Mouse (Mus musculus) liver, embryonic 13.5 days (tissue): ENCODE results near the gene Srpk2. TPM values are rescaled to one million over a fixed set of nuclear protein-coding genes. Genes with fewer than 3 reads are reported as not detected.
"Not testable (repeated sequence)": the region's sequence is repeated elsewhere in the genome, so short reads cannot be mapped to it uniquely, and the experiment has no call there.

Experiments used
- ATAC-seq: fragments of 200-750 bp; cut with Nextera tagmentation; 2 replicates; pipeline ENCODE4 v1.8.0; 2017; ENCODE audit warnings: low read depth, mild to moderate bottlenecking, moderate number of reproducible peaks, moderate library complexity
- DNase-seq: peaks from one replicate; pipeline ENCODE4 v3.0.0; 2022
- H3K27ac ChIP-seq: fragments of 300-500 bp; sonication (generic); 2 replicates; pipeline ENCODE4 v1.5.1; 2015; ENCODE audit warnings: moderate library complexity, mild to moderate bottlenecking, inconsistent platforms
- H3K27me3 ChIP-seq: fragments of 300-500 bp; sonication (generic); 2 replicates; pipeline ENCODE4 v1.6.1; 2015; ENCODE audit warnings: mild to moderate bottlenecking, inconsistent platforms
- H3K36me3 ChIP-seq: fragments of 300-500 bp; sonication (generic); 2 replicates; pipeline ENCODE4 v1.6.1; 2015; ENCODE audit warnings: mild to moderate bottlenecking, inconsistent platforms
- H3K4me1 ChIP-seq: fragments of 300-500 bp; sonication (generic); replicated peaks from 2 replicates; pipeline ENCODE4 v1.6.1; 2015; ENCODE audit warnings: inconsistent platforms
- H3K4me2 ChIP-seq: fragments of 300-500 bp; sonication (generic); 2 replicates; pipeline ENCODE4 v1.6.1; 2015; ENCODE audit warnings: inconsistent platforms, mild to moderate bottlenecking, moderate library complexity
- H3K4me3 ChIP-seq: fragments of 300-500 bp; sonication (generic); replicated peaks from 2 replicates; pipeline ENCODE4 v1.5.1; 2015; ENCODE audit warnings: mild to moderate bottlenecking, inconsistent platforms
- H3K9ac ChIP-seq: fragments of 300-500 bp; sonication (generic); 2 replicates; pipeline ENCODE4 v1.6.1; 2015; ENCODE audit warnings: mild to moderate bottlenecking, inconsistent platforms
- H3K9me3 ChIP-seq: fragments of 300-500 bp; sonication (generic); replicated peaks from 2 replicates; pipeline ENCODE4 v1.6.1; 2016; ENCODE audit warnings: inconsistent platforms
- WGBS: fragments of 180-500 bp; shearing (Covaris S2); methylation state at CpG from one replicate; pipeline ENCODE4 v1.1.7; 2015; ENCODE audit not compliant: insufficient replicate concordance; 5-methylcytosine and 5-hydroxymethylcytosine counted together
- polyA plus RNA-seq: library from polyadenylated mRNA; unstranded; fragments of >200 nt; fragmentation: Nextera tagmentation; extraction: Ambion mirVana; gene quantifications from 2 replicates; pipeline ENCODE4 v1.2.1, GENCODE M21; 2015

Srpk2 gene
- polyA plus RNA-seq, 1 experiment from 2014 or later = 7.8 TPM

- ATAC-seq = no peak
- no peak overlapping the region for H3K27ac ChIP-seq
Measured at GRCm38 (mm10) chr5:23670880-23671279, 13.5 kb downstream of the Srpk2 start.

DNA sequence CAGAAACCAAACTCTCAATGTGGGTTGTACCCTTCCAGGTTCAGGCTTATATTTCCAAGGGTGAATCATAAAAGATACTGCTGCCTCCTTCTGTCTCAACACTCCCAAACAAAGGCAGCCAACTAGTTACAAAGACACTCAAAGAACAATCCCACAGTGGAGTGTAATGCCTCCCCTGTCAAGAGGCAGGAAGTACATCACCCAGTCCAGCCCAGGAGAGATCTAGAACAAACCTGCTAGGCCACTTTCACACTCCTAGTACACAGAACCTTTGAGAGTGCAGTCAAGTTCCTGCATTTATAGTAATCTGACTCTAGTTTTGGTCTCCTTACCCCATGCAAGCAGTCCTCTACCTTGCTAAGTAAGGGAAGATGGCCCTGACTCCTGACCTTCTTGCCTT is 18.5 kb downstream of the Srpk2 start:
- Histone ChIP-seq H3K4me3 (no peak overlapping the region), H3K27me3 (no peaks in the 10 kb centered on the region), H3K4me2 (no peak overlapping the region), H3K9ac (no peak overlapping the region), H3K4me1 (no peaks in the 10 kb centered on the region), H3K9me3 (no peaks in the 10 kb centered on the region), H3K36me3 (no peaks in the 10 kb centered on the region), H3K27ac (no peak overlapping the region)
- no peak for ATAC-seq
- no peak for DNase-seq

More at GRCm38 (mm10) chr5:23670880-23671279, 13.5 kb downstream of the Srpk2 start:
- Histone ChIP-seq H3K4me2 (no peak overlapping the region), H3K27me3 (peaks cover 27% of the 10 kb centered on the region), H3K4me1 (peaks cover 7% of the 10 kb centered on the region; the same call in 1 of the 2 replicates), H3K4me3 (no peak overlapping the region), H3K9ac (no peak overlapping the region), H3K9me3 (no peaks in the 10 kb centered on the region), H3K36me3 (no peaks in the 10 kb centered on the region)
- 70% methylated on average over 4 of the region's 4 CpGs for WGBS
- no peak for DNase-seq

DNA sequence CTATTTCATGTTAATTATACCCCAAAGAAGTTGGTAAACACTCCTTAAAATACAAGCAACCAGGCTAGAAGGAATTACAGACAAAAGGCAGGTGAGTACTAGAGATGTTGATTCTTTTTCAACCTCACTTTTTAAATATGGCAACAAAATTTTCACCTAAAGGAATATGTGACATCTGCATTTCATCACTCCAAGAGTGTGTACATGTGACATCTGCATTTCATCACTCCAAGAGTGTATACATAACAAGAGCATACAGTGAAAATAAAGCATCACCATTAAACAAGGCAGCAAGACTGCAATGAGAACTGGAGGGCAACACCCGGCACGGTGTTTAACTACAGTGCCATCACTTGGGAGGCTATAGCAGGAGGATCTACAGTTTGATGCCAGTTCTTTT is 23.2 kb downstream of the Srpk2 start:
- H3K9ac ChIP-seq = no peak overlapping the region
- H3K4me3 ChIP-seq = no peak overlapping the region
- H3K4me1 ChIP-seq = no peaks in the 10 kb centered on the region
- H3K27me3 ChIP-seq = no peaks in the 10 kb centered on the region
- DNase-seq (no peak), ATAC-seq (no peak)
- no peak overlapping the region for H3K4me2 ChIP-seq
- no peaks in the 10 kb centered on the region for H3K36me3 ChIP-seq
- no peaks in the 10 kb centered on the region for H3K9me3 ChIP-seq
- H3K27ac ChIP-seq = no peak overlapping the region
- 78% methylated on average over 2 of the region's 2 CpGs for WGBS

DNA sequence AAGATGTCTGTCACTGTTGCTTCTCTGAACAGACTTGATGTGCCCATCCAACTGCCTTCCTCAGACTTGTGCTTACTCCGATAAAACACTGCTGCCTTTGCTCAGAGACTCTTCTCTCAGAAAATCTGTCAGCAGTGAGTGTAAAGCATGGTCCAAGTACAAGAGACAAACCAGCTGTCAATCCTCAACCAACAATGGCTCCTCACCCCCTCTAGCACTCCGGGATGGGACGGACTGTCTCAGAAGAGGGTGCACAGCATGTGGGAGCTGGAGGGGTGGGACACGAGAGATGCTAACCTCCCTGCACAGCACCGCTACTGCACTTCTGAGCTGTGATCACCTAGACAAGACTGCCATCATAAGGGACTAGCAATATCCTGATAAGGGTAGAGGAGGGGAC is 26.4 kb downstream of the Srpk2 start:
- Histone ChIP-seq H3K4me2 (no peak overlapping the region), H3K4me1 (no peaks in the 10 kb centered on the region), H3K9me3 (no peaks in the 10 kb centered on the region), H3K4me3 (no peak overlapping the region), H3K27ac (no peak overlapping the region), H3K27me3 (no peaks in the 10 kb centered on the region), H3K36me3 (no peaks in the 10 kb centered on the region), H3K9ac (no peak overlapping the region)
- DNase-seq = no peak
- 69% methylated on average over 5 of the region's 5 CpGs for WGBS
- no peak for ATAC-seq

GRCm38 (mm10) chr5:23656590-23656989 is 27.8 kb downstream of the Srpk2 start:
- DNase-seq (no peak), ATAC-seq (no peak)
- H3K4me3 ChIP-seq = no peak overlapping the region
- H3K4me2 ChIP-seq = no peak overlapping the region
- no peaks in the 10 kb centered on the region for H3K4me1 ChIP-seq
- H3K9me3 ChIP-seq = no peaks in the 10 kb centered on the region
- H3K27me3 ChIP-seq = no peaks in the 10 kb centered on the region
- no peaks in the 10 kb centered on the region for H3K36me3 ChIP-seq
- 84% methylated on average over 4 of the region's 4 CpGs for WGBS
- H3K27ac ChIP-seq = no peak overlapping the region
- H3K9ac ChIP-seq = no peak overlapping the region

DNA sequence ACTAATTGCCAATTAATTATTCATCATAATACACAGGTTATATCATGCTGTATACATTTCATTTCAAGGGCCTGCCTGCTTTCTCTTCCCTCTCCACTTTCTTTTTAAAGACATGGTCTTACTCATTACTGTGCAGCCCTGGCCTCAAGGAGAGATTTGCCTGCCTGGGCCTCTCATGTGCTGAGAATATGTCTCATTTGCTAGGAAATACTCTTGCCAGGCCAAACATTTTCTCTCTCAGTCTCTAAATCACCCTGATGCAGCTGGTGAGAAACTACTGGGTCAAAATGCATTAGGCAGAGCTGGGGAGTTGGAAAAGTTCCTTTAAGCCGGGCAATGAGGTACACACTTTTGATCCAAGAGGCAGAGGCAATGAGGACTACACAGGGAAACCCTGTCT is 29.4 kb downstream of the Srpk2 start:
- DNase-seq (no peak), ATAC-seq (no peak)
- Histone ChIP-seq H3K27me3 (no peaks in the 10 kb centered on the region), H3K4me3 (no peak overlapping the region), H3K9me3 (no peaks in the 10 kb centered on the region), H3K36me3 (no peaks in the 10 kb centered on the region), H3K4me2 (no peak overlapping the region), H3K4me1 (0 out of 2 replicates have a peak, but pooled peaks cover 2% of the 10 kb centered on the region), H3K27ac (no peak overlapping the region), H3K9ac (no peak overlapping the region)
- 58% methylated on average over 1 of the region's 1 CpGs for WGBS

DNA sequence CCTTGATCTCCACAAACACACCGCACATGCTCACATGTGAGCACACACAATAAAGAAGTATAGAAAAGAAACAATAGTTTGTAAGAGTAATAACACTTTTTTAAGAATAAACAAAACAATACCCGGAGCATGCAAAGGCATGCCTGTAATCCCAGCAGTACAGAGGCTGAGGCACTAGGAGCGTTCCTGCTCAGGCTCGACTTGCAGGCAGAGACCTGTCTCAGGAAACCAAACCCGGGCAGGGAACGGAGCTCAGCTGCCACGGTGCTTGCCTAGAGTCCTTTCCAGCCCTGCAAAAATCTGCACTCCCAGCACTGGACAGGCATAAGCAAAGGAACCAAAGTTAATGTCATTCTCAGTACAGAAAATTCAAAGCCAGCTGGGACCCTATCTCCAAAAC is 32.1 kb downstream of the Srpk2 start:
- Histone ChIP-seq H3K27ac (no peak overlapping the region), H3K9ac (no peak overlapping the region), H3K27me3 (no peaks in the 10 kb centered on the region), H3K4me2 (no peak overlapping the region), H3K4me3 (no peak overlapping the region), H3K4me1 (0 out of 2 replicates have a peak, but pooled peaks cover 2% of the 10 kb centered on the region), H3K36me3 (no peaks in the 10 kb centered on the region), H3K9me3 (no peaks in the 10 kb centered on the region)
- no peak for ATAC-seq
- 57% methylated on average over 7 of the region's 7 CpGs for WGBS
- no peak for DNase-seq

DNA sequence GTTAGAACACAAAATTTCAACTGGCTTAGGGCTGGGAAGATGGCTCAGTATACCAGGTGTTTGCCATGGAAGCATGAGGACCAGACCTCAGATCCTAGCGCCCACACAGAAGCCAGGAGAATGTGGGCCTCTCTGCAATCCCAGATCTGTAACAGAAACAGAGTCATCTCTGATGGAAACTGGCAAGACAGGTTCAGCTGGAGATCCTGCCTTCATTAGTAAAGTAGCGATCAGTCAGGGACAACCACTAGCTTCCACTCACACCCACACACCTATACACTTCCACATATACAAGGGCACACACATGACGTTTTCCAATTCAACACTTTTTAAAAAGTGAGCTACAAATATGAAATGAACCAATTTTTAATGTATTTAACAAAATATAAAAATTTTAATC is 32.6 kb downstream of the Srpk2 start:
- no peaks in the 10 kb centered on the region for H3K9me3 ChIP-seq
- 0 out of 2 replicates have a peak, but pooled peaks cover 2% of the 10 kb centered on the region for H3K4me1 ChIP-seq
- H3K9ac ChIP-seq = no peak overlapping the region
- ATAC-seq = no peak
- H3K27ac ChIP-seq = no peak overlapping the region
- H3K36me3 ChIP-seq = no peaks in the 10 kb centered on the region
- no peak overlapping the region for H3K4me2 ChIP-seq
- no peak overlapping the region for H3K4me3 ChIP-seq
- DNase-seq = no peak
- 72% methylated on average over 3 of the region's 3 CpGs for WGBS
- no peaks in the 10 kb centered on the region for H3K27me3 ChIP-seq

DNA sequence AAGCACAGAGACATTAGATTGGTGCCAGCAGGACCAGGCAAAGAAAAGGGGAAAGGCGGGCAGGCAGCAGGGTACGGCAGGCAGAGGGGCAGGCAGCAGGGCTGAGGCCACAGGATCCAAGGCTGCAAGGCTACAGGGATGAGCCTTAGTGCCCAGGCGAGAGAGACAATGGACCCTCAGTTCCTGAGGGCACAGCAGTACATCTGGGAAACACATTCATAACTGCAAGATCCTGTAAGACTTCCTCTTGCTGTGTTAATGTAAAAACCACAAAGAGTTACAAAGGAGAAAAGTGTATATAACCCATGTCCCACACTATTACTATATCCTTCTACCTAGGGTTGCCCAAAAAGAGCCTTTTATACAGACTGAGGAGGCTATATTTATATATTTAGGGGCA is 33.9 kb downstream of the Srpk2 start:
- Histone ChIP-seq H3K27ac (no peak overlapping the region), H3K4me2 (no peak overlapping the region), H3K9ac (no peak overlapping the region), H3K36me3 (no peaks in the 10 kb centered on the region), H3K27me3 (no peaks in the 10 kb centered on the region), H3K4me3 (no peak overlapping the region), H3K4me1 (0 out of 2 replicates have a peak, but pooled peaks cover 2% of the 10 kb centered on the region), H3K9me3 (no peaks in the 10 kb centered on the region)
- DNase-seq (no peak), ATAC-seq (no peak)
- 61% methylated on average over 3 of the region's 3 CpGs for WGBS

- Histone ChIP-seq H3K4me2 (no peak overlapping the region), H3K27me3 (no peaks in the 10 kb centered on the region), H3K9me3 (no peaks in the 10 kb centered on the region), H3K9ac (no peak overlapping the region), H3K36me3 (no peaks in the 10 kb centered on the region), H3K4me1 (0 out of 2 replicates have a peak, but pooled peaks cover 2% of the 10 kb centered on the region), H3K27ac (no peak overlapping the region), H3K4me3 (no peak overlapping the region)
- no peak for DNase-seq
- ATAC-seq = no peak
- 67% methylated on average over 2 of the region's 2 CpGs for WGBS
Measured at GRCm38 (mm10) chr5:23649246-23649645, 35.2 kb downstream of the Srpk2 start.

GRCm38 (mm10) chr5:23645671-23646070 is 38.7 kb downstream of the Srpk2 start:
- Histone ChIP-seq H3K27me3 (no peaks in the 10 kb centered on the region), H3K27ac (no peak overlapping the region), H3K9ac (no peak overlapping the region), H3K36me3 (no peaks in the 10 kb centered on the region), H3K4me1 (0 out of 2 replicates have a peak, but pooled peaks cover 2% of the 10 kb centered on the region), H3K4me3 (no peak overlapping the region), H3K4me2 (no peak overlapping the region), H3K9me3 (no peaks in the 10 kb centered on the region)
- no peak for ATAC-seq
- 63% methylated on average over 3 of the region's 3 CpGs for WGBS
- no peak for DNase-seq

GRCm38 (mm10) chr5:23639193-23639592 is 45.2 kb downstream of the Srpk2 start:
- not testable (repeated sequence) for H3K27ac ChIP-seq, DNase-seq, H3K27me3 ChIP-seq, ATAC-seq, H3K4me1 ChIP-seq, H3K36me3 ChIP-seq, H3K9me3 ChIP-seq, H3K9ac ChIP-seq, H3K4me3 ChIP-seq, H3K4me2 ChIP-seq
